Mouse (Mus musculus) adrenal gland, adult (tissue): ENCODE results near the gene Zdhhc17.

ENCODE experiments used
- DNase-seq, 2 experiments: peaks; one replicate each; pipeline ENCODE4 v3.0.0; 2022 to 2023; ENCODE audit warnings: low spot score in 1 of 2; ENCODE audit not compliant: inconsistent age in 2 of 2

The Zdhhc17 gene

GRCm38 (mm10) chr10:111009641-111010479 is at the start of gene Zdhhc17:
TSS of gene Zdhhc17 (minus strand) at chr10:111010140.
- DNase-seq: peak; percentile 92 to 99

- DNase-seq: no peak
Observed at GRCm38 (mm10) chr10:111055770-111056169, 45.8 kb upstream of the Zdhhc17 start.

GRCm38 (mm10) chr10:111051606-111052005 is 41.7 kb upstream of the Zdhhc17 start:
- no peak for DNase-seq

GRCm38 (mm10) chr10:111050511-111050910 is 40.6 kb upstream of the Zdhhc17 start:
- DNase-seq: no peak

- DNase-seq: peak; percentile 68 to 85
Observed at GRCm38 (mm10) chr10:111050061-111050460, 40.1 kb upstream of the Zdhhc17 start.

GRCm38 (mm10) chr10:111047895-111048294 is 38.0 kb upstream of the Zdhhc17 start:
- peak; percentile 66 to 90 for DNase-seq

GRCm38 (mm10) chr10:111040078-111040656 is 30.2 kb upstream of the Zdhhc17 start:
- no peak for DNase-seq

GRCm38 (mm10) chr10:111036851-111037250 is 26.9 kb upstream of the Zdhhc17 start:
- no peak for DNase-seq

- no peak for DNase-seq
Observed at GRCm38 (mm10) chr10:111035134-111035533, 25.2 kb upstream of the Zdhhc17 start.

- peak; percentile 27 to 73 for DNase-seq
Observed at GRCm38 (mm10) chr10:111031511-111032365, 21.8 kb upstream of the Zdhhc17 start.

GRCm38 (mm10) chr10:111030845-111031244 is 20.9 kb upstream of the Zdhhc17 start:
- DNase-seq: no peak

- DNase-seq: no peak
Observed at GRCm38 (mm10) chr10:111026106-111026505, 16.2 kb upstream of the Zdhhc17 start.

GRCm38 (mm10) chr10:111024746-111025145 is 14.8 kb upstream of the Zdhhc17 start:
- no peak for DNase-seq

- no peak for DNase-seq
Observed at GRCm38 (mm10) chr10:111014476-111014875, 4.5 kb upstream of the Zdhhc17 start.

- no peak for DNase-seq
Observed at GRCm38 (mm10) chr10:111013265-111013664, 3.3 kb upstream of the Zdhhc17 start.

GRCm38 (mm10) chr10:111012496-111013038 is 2.6 kb upstream of the Zdhhc17 start:
- no peak for DNase-seq

- no peak for DNase-seq
Observed at GRCm38 (mm10) chr10:111011226-111011765, 1.4 kb upstream of the Zdhhc17 start.

GRCm38 (mm10) chr10:111010480-111011225 is 713 bp upstream of the Zdhhc17 start:
- peak; percentile 35 to 87 for DNase-seq

GRCm38 (mm10) chr10:111009113-111009640 is 763 bp downstream of the Zdhhc17 start:
- no peak for DNase-seq

- DNase-seq: no peak
Observed at GRCm38 (mm10) chr10:111007687-111008086, 2.3 kb downstream of the Zdhhc17 start.
